Mouse (Mus musculus): ENCODE measurements around the gene Actl6b. TPM values are rescaled to one million over a fixed set of nuclear protein-coding genes. Genes with fewer than 3 reads are reported as not detected.

The Actl6b gene
- polyA plus RNA-seq, 1 experiment, result not detected

DNA sequence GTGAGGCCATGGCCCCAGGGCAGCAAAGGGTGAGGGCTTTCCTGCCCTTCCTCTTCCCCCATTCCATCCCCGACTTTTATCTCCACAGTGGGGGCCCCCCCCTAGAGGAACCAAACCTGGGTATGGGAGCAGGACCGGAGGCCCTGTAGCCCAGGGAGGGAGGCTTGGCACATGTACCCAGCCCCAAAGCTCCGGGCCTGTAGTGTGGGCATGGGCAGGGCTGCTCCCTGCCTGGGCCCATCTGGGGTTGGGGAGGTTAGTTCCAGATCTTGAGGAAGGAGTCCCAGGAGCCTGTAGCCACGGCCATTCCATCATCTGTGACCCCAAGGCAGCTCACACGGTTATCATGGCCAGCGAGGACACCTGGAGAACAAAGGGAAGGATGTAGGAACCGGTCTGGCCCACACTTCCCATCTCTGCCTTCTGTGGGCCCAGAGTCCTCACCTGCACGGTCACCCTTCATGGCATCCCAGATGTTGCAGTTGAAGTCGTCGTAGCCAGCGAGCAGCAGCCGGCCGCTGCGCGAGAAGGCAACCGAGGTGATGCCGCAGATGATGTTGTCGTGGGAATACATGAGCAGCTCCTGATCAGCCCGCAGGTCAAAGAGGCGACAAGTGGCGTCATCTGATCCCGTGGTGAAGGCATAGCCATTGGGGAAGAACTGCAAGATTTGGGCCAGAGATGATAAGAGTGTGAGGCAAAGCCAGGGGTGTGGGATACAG lies 24.9 kb upstream of the Actl6b start:
- Histone ChIP-seq H3K4me3 (replicated peaks) (peak overlapping the region; percentile 54), H3K4me1 (peaks cover 39% of the 10 kb centered on the region), H3K36me3 (replicated peaks; ENCODE audit: low read length) (peaks cover 73% of the 10 kb centered on the region), H3K9me3 (no peaks in the 10 kb centered on the region), H3K27me3 (replicated peaks) (no peaks in the 10 kb centered on the region)
- TF ChIP-seq FLI1 (IDR thresholded peaks at IDR 0.05; ENCODE audit: low read length), result no peak
- no peak for TF ChIP-seq GATA1 (IDR thresholded peaks at IDR 0.05; ENCODE audit: borderline replicate concordance, low read length)

DNA sequence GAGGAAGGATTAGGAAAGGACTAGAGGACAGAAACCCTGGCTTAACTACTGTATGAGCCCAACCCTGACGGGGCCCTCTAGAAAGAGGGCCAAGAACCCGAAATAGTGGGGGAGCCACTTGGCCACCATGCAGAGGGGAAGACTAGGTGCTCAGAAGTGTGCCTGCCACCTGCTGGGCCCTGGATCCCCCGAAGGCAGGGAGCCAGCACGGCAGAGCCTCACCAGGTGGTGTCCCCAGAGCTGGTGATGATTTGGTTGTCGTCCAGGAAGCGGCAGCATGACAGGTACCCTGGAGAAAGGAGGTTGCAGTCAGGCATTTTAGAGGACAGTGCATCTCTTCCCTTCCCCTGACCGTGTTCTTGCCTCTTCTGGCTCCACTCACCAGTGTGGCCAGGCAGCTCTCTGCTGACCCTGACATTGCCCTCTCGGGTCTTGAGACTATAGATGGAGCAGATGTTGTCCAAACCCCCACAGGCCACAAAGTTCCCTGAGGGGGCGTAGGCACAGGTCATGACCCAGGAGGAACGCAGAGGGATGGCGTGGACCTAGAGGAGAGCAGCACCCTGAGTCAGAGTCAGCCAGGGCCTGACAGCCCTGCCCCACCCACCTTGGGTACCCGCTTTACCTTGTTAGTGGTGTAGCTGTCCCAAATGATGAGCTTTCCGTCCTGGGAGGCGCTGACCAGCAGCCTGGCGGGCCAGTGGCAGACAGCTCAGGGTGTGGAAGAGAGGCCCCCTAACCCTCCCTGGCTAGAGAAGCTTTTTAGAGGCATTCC lies 23.9 kb upstream of the Actl6b start:
- H3K4me1 ChIP-seq, result peaks cover 43% of the 10 kb centered on the region

DNA sequence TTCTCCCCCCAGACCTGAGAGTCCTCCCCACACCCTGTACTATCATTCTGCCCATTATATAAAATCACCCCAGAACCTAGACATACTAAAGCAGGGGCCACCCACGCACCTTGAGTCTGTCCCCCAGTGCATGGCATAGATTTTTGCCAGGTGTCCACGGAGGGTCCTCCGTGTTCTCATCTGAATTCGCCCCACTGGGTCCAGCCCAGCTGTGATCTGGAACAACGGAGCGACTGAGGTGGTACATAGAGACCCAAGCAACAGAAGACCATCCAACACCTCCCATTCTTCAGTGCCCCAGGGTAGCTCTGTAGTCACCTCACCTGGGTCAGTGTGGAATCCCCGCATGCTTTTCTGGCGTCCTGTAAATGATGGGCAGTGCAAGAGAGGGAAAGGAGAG lies 23.2 kb upstream of the Actl6b start:
- H3K4me1 ChIP-seq, result peaks cover 49% of the 10 kb centered on the region
- TF ChIP-seq GATA1 (IDR thresholded peaks at IDR 0.05; ENCODE audit: borderline replicate concordance, low read length), result no peak
- TF ChIP-seq FLI1 (IDR thresholded peaks at IDR 0.05; ENCODE audit: low read length), result no peak
- H3K9me3 ChIP-seq, result no peaks in the 10 kb centered on the region
- H3K27me3 ChIP-seq (replicated peaks), result no peaks in the 10 kb centered on the region
- H3K36me3 ChIP-seq (replicated peaks; ENCODE audit: low read length), result peaks cover 56% of the 10 kb centered on the region
- peak overlapping the region; percentile 99 for H3K4me3 ChIP-seq (replicated peaks)

More for the DNA sequence above, 23.9 kb upstream of the Actl6b start:
- Histone ChIP-seq H3K4me3 (replicated peaks) (peak overlapping the region; percentile 4), H3K9me3 (no peaks in the 10 kb centered on the region), H3K36me3 (replicated peaks; ENCODE audit: low read length) (peaks cover 63% of the 10 kb centered on the region), H3K27me3 (replicated peaks) (no peaks in the 10 kb centered on the region)
- TF ChIP-seq FLI1 (IDR thresholded peaks at IDR 0.05; ENCODE audit: low read length) (no peak), GATA1 (IDR thresholded peaks at IDR 0.05; ENCODE audit: borderline replicate concordance, low read length) (no peak)

DNA sequence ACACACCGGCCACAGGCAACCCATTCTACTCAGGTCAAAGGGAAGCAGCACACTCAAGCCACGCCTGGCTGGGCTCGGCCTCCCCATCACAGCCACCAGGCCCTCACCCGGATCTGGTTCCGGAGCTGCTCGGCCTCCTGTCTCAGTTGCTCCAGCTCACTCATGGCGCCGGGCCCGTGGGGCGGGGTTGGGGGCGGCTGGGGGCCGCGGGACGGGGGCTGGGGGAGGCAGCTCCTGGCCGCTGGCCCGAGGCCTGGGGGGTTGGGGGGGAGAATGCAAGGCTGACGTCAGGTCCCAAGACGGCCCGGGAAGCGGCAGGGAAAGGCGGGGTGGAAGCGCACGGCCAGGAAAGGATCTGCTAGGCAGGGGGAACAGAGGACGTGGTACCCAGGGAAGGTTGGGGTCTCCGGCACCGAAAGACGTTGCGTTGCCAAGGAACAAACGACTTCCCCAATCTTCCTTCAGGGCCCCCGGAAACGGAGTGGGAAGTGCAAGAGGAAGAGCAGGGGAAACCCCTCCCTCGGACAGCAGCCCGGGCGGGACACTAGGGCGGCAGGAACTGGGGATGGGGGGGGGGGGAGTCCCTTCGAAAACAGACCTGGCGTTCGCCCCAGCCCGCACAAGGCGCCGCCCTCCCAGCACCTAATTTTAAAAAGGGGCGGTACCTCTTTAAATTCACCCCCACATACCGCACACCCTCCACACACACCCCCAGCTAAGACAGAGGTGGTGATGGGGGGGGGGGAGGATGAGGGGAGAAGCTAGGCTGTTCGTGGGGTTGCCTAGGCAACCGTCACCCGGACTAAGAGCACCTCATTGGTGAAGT lies 22.5 kb upstream of the Actl6b start:
- Histone ChIP-seq H3K36me3 (replicated peaks; ENCODE audit: low read length) (peaks cover 49% of the 10 kb centered on the region), H3K9me3 (no peaks in the 10 kb centered on the region), H3K27me3 (replicated peaks) (no peaks in the 10 kb centered on the region), H3K4me3 (replicated peaks) (peak overlapping the region; percentile 99), H3K4me1 (peaks cover 54% of the 10 kb centered on the region)
- no peak for TF ChIP-seq FLI1 (IDR thresholded peaks at IDR 0.05; ENCODE audit: low read length)
- TF ChIP-seq GATA1 (IDR thresholded peaks at IDR 0.05; ENCODE audit: borderline replicate concordance, low read length), result no peak

DNA sequence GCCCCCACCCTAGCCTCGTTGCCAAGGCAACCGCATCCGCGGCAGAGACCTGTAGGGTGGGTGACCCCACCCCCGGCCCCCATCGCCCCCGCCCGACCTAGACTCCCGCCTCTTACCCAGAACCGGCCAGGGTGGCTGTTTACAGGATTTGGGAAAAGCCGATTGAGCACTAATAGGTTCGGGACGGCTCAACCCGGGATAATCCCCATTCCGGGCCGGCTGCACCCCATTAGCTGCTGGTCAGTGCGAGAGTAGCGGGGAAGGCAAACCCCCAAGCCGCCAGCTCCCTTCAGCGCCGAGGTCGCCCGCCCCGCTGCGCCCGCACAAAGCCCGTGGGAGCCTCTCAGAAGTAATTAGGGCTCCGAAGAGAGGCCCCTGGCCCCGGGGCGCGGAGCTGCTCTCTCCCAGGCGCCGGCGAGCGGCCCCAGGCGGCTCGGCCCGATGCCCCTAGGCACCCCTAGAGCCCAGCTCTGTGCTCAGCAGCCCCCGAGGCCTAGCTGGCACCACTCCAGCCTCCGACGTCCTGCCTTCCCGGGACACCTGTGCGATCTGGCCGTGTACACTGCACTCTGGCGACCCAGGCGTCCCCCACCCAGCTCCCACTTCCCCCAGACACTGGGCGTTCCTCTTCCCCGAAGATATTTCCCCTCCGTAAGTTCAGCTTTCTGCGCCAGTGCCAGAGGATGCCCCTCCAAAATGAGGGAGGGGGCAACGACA lies 21.7 kb upstream of the Actl6b start:
- Histone ChIP-seq H3K27me3 (replicated peaks) (peaks cover 3% of the 10 kb centered on the region), H3K4me1 (peaks cover 54% of the 10 kb centered on the region), H3K36me3 (replicated peaks; ENCODE audit: low read length) (peaks cover 41% of the 10 kb centered on the region), H3K9me3 (peaks cover 4% of the 10 kb centered on the region), H3K4me3 (replicated peaks) (peak overlapping the region; percentile 99)
- TF ChIP-seq FLI1 (IDR thresholded peaks at IDR 0.05; ENCODE audit: low read length), result no peak
- no peak for TF ChIP-seq GATA1 (IDR thresholded peaks at IDR 0.05; ENCODE audit: borderline replicate concordance, low read length)

DNA sequence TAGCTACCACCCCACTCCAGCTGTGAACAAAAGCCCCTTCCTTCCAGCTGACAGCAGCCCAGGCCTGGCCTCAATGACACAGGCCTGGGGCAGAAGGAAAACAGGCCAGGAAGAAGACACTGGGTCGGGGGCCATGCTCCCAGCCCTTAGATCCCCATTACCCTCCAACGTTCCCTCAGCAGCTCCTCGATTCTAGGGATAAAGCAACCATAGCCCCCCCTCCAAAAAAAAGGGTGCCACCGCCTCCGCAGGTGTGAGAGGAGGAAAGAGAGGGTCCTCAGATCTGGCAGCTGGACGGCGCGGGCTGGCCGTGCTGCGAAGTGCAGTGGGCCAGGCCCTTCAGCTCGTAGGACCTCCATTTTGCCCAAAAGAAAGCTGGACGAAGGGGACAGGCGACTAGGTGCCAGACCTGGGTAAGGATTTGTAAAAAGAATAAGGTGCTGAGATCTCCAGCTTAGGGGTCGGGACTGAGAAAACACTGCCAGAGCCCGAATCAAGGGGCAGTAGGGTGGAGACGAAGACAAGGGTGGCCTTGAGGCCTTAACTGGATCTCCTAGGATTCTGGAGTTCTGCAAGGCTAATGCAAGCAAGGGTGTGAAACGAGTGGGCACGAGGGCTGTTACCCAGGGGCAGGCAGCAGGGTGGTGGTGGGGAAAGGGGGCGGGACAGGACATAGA lies 21.0 kb upstream of the Actl6b start:
- TF ChIP-seq GATA1 (IDR thresholded peaks at IDR 0.05; ENCODE audit: borderline replicate concordance, low read length) (no peak), FLI1 (IDR thresholded peaks at IDR 0.05; ENCODE audit: low read length) (no peak)
- Histone ChIP-seq H3K4me1 (peaks cover 54% of the 10 kb centered on the region), H3K4me3 (replicated peaks) (peak overlapping the region; percentile 99), H3K27me3 (replicated peaks) (peaks cover 7% of the 10 kb centered on the region), H3K36me3 (replicated peaks; ENCODE audit: low read length) (peaks cover 35% of the 10 kb centered on the region), H3K9me3 (peaks cover 7% of the 10 kb centered on the region)

DNA sequence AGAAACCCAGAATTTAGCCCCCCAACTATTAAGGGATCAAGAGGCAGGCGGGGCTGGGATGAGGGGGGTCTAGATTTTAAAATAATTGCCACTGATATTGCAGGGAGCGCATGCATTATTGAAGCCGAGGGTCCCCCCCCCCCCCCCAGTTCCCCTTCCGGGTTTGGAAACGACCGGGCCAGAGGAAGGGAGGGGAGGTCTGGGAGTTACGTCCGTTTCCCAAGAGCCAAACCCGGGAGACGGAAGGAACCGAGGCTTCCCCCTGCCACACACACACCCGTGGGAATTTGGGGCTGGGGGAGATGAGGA lies 20.6 kb upstream of the Actl6b start:
- H3K4me1 ChIP-seq, result peaks cover 53% of the 10 kb centered on the region
- peaks cover 8% of the 10 kb centered on the region for H3K27me3 ChIP-seq (replicated peaks)
- H3K36me3 ChIP-seq (replicated peaks; ENCODE audit: low read length), result peaks cover 30% of the 10 kb centered on the region
- peak overlapping the region; percentile 99 for H3K4me3 ChIP-seq (replicated peaks)
- TF ChIP-seq GATA1 (IDR thresholded peaks at IDR 0.05; ENCODE audit: borderline replicate concordance, low read length) (no peak), FLI1 (IDR thresholded peaks at IDR 0.05; ENCODE audit: low read length) (no peak)
- H3K9me3 ChIP-seq, result peaks cover 7% of the 10 kb centered on the region

DNA sequence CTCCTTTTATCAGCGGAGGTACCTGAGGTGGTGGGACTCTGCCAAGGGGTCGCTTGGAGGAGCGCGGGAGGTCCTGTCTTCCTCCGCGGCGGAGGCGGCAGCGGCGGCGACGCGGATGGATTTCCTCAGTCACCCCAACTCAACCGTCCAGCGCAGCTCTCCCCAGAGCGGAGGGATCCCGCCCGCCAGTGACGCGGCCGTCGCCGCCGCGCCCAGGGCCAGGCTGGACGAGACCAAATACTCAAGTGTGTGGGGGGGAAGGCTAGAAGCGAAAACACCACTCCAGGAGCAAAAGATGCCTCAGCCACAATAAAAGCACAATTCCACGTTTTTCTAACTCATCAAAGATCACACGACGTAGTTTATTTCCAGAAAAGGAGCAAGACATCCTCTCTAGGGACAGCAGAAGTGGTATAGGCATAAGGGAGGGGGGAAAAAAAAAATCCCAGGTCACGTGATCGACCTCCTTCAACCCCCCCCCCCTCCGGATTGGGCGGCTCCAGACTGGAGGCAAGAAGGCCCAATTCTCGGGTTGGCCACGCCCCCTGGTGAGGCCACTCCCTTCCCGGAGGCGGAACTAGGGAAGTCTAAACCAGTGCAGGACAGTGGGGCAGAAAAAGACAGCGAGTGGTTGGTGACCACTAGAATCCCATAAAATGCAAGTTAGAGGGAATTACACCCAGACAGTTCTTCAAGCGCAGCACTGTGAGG lies 20.0 kb upstream of the Actl6b start, which contains the start of the genes Epo and Gnb2:
TSS of gene Epo (minus strand) at position 126 of the 711 bp plus-strand sequence.
TSS of gene Gnb2 (minus strand) at position 394 of the 711 bp plus-strand sequence.
- Histone ChIP-seq H3K27me3 (replicated peaks) (peaks cover 9% of the 10 kb centered on the region), H3K36me3 (replicated peaks; ENCODE audit: low read length) (peaks cover 25% of the 10 kb centered on the region), H3K4me3 (replicated peaks) (peak within 1 kb of the TSS; percentile 99), H3K4me1 (peaks cover 50% of the 10 kb centered on the region), H3K9me3 (peaks cover 7% of the 10 kb centered on the region)
- TF ChIP-seq FLI1 (IDR thresholded peaks at IDR 0.05; ENCODE audit: low read length) (no peak), GATA1 (IDR thresholded peaks at IDR 0.05; ENCODE audit: borderline replicate concordance, low read length) (no peak)

Data from megakaryocyte, embryonic 14.5 days (primary cell).